Mouse (Mus musculus): ENCODE measurements around the gene Hpgd.

GRCm38 (mm10) chr8:56284957-56285356 is 9.4 kb upstream of the Hpgd start:
- no peak for TF ChIP-seq CTCF (conservative IDR thresholded peaks at IDR 0.05 in 1 of 2, IDR thresholded peaks at IDR 0.05 in 1 of 2; ENCODE audit: low read depth in 2 of 2, low read length in 2 of 2)
- TF ChIP-seq NRF1 (IDR thresholded peaks at IDR 0.05; ENCODE audit: low read depth, low read length): no peak
- TF ChIP-seq BHLHE40 (IDR thresholded peaks at IDR 0.05; ENCODE audit: low read depth, low read length): no peak
- TF ChIP-seq EP300 (IDR thresholded peaks at IDR 0.05; ENCODE audit: low read length): no peak
- TF ChIP-seq RAD21 (IDR thresholded peaks at IDR 0.05; ENCODE audit: low read depth, low read length): no peak
- no peak for TF ChIP-seq ELF1 (IDR thresholded peaks at IDR 0.05; ENCODE audit: low read depth, low read length)

Data from CH12.LX (cell line).